Mouse (Mus musculus) lung, embryonic 15.5 days (tissue): Measurements from ENCODE around the gene Ormdl1. TPM values are rescaled to one million over a fixed set of nuclear protein-coding genes. Genes with fewer than 3 reads are reported as not detected.
"Not testable (repeated sequence)": the region's sequence is repeated elsewhere in the genome, so short reads cannot be mapped to it uniquely, and the experiment has no call there.

ENCODE experiments used
- ATAC-seq: fragments of 200-750 bp; cut with Nextera tagmentation; 2 replicates; pipeline ENCODE4 v1.8.0; 2017; ENCODE audit warnings: moderate number of reproducible peaks, borderline replicate concordance; ENCODE audit not compliant: low FRiP score, low TSS enrichment; ENCODE audit errors: extremely low read depth
- H3K27ac ChIP-seq: fragments of 300-500 bp; sonication (generic); 2 replicates; pipeline ENCODE4 v1.5.1; 2015; ENCODE audit warnings: moderate library complexity, mild to moderate bottlenecking, inconsistent platforms
- H3K27me3 ChIP-seq: fragments of 300-500 bp; sonication (generic); 2 replicates; pipeline ENCODE4 v1.6.1; 2015; ENCODE audit warnings: inconsistent platforms
- H3K36me3 ChIP-seq: fragments of 300-500 bp; sonication (generic); 2 replicates; pipeline ENCODE4 v1.6.1; 2015; ENCODE audit warnings: inconsistent platforms
- H3K4me1 ChIP-seq: fragments of 300-500 bp; sonication (generic); 2 replicates; pipeline ENCODE4 v1.6.1; 2015; ENCODE audit warnings: inconsistent platforms
- H3K4me2 ChIP-seq: fragments of 300-500 bp; sonication (generic); 2 replicates; pipeline ENCODE4 v1.6.1; 2015; ENCODE audit warnings: inconsistent platforms, mild to moderate bottlenecking, moderate library complexity
- H3K4me3 ChIP-seq: fragments of 300-500 bp; sonication (generic); 2 replicates; pipeline ENCODE4 v1.5.1; 2015; ENCODE audit warnings: mild to moderate bottlenecking, inconsistent platforms
- H3K9ac ChIP-seq: fragments of 300-500 bp; sonication (generic); 2 replicates; pipeline ENCODE4 v1.6.1; 2015; ENCODE audit warnings: inconsistent platforms
- H3K9me3 ChIP-seq: fragments of 300-500 bp; sonication (generic); 2 replicates; pipeline ENCODE4 v1.6.1; 2016; ENCODE audit warnings: inconsistent platforms
- WGBS: fragments of 180-500 bp; shearing (Covaris S2); methylation state at CpG from one replicate; pipeline ENCODE4 v1.1.7; 2015; 5-methylcytosine and 5-hydroxymethylcytosine counted together
- polyA plus RNA-seq: library from polyadenylated mRNA; unstranded; fragments of >200 nt; fragmentation: Nextera tagmentation; extraction: Ambion mirVana; gene quantifications from 2 replicates; pipeline ENCODE4 v1.2.1, GENCODE M21; 2015

The Ormdl1 gene
- 39.7 and 42.0 TPM in 2 replicates for polyA plus RNA-seq

DNA sequence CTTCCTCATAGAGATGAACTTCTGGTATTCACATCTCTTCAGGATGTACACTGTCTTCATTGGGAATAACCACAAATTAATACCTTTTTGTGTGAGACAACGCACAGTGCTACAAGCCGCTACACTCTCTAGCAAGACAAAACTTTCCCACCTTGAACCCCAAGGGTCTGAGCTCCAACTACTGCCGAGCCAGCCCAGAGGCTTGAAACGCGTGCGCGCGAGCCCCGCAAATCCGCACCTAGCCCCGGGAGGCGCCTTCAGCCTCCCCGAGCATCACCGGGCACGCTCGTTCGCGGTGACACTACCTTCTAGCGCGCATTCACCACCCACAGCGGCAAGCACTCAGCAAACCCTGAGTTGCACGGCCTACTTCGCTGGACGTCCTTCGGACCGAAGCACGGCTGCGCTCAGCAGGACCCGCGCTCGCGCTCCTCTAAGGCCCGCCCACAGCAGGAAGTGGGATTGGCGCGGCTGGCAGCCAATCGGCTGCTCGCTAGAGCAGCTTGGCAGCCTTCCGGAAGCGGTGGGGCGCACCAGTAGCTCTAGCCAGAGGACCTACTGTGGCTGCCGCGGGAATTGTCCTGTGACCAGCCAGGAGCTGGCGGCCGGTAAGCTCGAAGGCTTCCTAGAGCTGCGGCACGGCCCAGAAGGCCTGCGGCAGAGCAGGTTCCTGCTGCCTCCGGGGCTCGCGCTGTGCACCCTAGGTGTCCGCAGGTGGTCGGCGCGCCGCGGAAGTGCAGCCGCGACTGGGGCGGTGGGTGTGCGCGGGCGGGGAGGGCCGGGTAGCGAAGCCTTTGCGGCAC, at the start of gene Ormdl1, which contains the start of the genes Pms1 and Gm28778:
TSS of gene Ormdl1 (plus strand) at position 515 of the 803 bp plus-strand sequence.
TSS of gene Pms1 (minus strand) at position 438 of the 803 bp plus-strand sequence.
TSS of gene Gm28778 (plus strand) at position 531 of the 803 bp plus-strand sequence.
- Histone ChIP-seq H3K9me3 (no peaks in the 10 kb centered on the region), H3K27me3 (no peaks in the 10 kb centered on the region), H3K36me3 (0 out of 2 replicates have a peak, but pooled peaks cover 3% of the 10 kb centered on the region), H3K4me2 (peak within 1 kb of the TSS; percentile 80), H3K9ac (peak within 1 kb of the TSS; percentile 79), H3K27ac (peak within 1 kb of the TSS; percentile 91), H3K4me1 (peaks cover 6% of the 10 kb centered on the region; the same call in 1 of the 2 replicates), H3K4me3 (peak within 1 kb of the TSS; percentile 80)
- WGBS: under 1% methylated on average over 66 of the region's 66 CpGs
- ATAC-seq: peak; percentile 100

GRCm38 (mm10) chr1:53264958-53265612, 31.8 kb upstream of the Ormdl1 start:
- H3K27me3 ChIP-seq, H3K4me1 ChIP-seq, H3K9me3 ChIP-seq, H3K4me2 ChIP-seq, H3K9ac ChIP-seq, ATAC-seq, H3K36me3 ChIP-seq, H3K4me3 ChIP-seq, H3K27ac ChIP-seq: not testable (repeated sequence)

DNA sequence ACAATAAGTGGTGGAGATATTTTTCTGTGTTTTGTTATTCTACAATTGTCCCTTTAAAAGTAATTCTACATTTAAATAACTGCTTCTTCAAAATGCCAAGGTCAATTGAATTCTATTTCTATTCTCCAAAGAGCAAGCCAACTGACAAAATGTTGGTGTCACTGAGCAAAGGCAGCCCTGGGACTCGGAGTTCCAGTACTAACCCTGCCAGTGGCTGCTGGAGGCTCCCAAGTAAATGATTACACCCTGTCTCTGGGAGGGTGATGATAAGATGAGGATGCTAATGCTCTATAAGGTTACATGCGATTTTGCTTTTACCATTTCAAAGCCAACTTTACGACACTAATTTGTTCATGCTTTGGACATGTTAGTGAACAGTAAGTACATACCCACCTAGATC, 27.0 kb upstream of the Ormdl1 start:
- Histone ChIP-seq H3K9me3 (no peaks in the 10 kb centered on the region), H3K36me3 (peaks cover 5% of the 10 kb centered on the region), H3K4me2 (no peak overlapping the region), H3K27ac (no peak overlapping the region), H3K27me3 (no peaks in the 10 kb centered on the region), H3K4me1 (no peaks in the 10 kb centered on the region), H3K4me3 (no peak overlapping the region), H3K9ac (no peak overlapping the region)
- no peak for ATAC-seq
- WGBS: 70% methylated on average over 3 of the region's 3 CpGs

DNA sequence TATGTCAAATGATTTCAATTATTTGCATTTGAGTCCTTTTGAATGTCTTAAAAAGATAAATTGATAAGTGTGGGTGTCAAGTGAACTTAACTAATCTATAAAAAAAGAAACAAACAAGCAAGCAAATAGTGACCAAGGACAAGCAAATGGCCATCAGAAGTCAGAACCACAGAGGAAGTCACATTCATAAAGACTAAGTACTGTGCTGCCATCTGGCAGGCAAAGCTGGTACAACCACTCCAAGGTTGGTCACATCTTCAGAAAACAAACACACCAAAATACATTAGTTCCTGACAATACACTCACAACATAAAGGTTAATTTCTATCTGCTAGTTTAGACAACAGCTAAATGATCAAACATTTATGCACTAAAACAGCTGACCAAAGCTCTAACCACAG, 24.2 kb upstream of the Ormdl1 start:
- Histone ChIP-seq H3K4me2 (no peak overlapping the region), H3K36me3 (no peaks in the 10 kb centered on the region), H3K27me3 (no peaks in the 10 kb centered on the region), H3K9me3 (no peaks in the 10 kb centered on the region), H3K9ac (no peak overlapping the region), H3K27ac (no peak overlapping the region), H3K4me1 (no peaks in the 10 kb centered on the region), H3K4me3 (no peak overlapping the region)
- no peak for ATAC-seq

GRCm38 (mm10) chr1:53291197-53291596, 5.7 kb upstream of the Ormdl1 start:
- 65% methylated on average over 3 of the region's 3 CpGs for WGBS
- H3K4me2 ChIP-seq: no peak overlapping the region
- no peaks in the 10 kb centered on the region for H3K36me3 ChIP-seq
- H3K9ac ChIP-seq: no peak overlapping the region
- no peak overlapping the region for H3K27ac ChIP-seq
- ATAC-seq: no peak
- H3K4me3 ChIP-seq: no peak overlapping the region
- H3K9me3 ChIP-seq: no peaks in the 10 kb centered on the region
- H3K4me1 ChIP-seq: 0 out of 2 replicates have a peak, but pooled peaks cover 3% of the 10 kb centered on the region
- H3K27me3 ChIP-seq: no peaks in the 10 kb centered on the region

- Histone ChIP-seq H3K27me3 (no peaks in the 10 kb centered on the region), H3K9me3 (no peaks in the 10 kb centered on the region), H3K4me1 (peaks cover 6% of the 10 kb centered on the region; the same call in 1 of the 2 replicates), H3K4me2 (no peak overlapping the region), H3K9ac (no peak overlapping the region), H3K27ac (no peak overlapping the region), H3K4me3 (no peak overlapping the region), H3K36me3 (0 out of 2 replicates have a peak, but pooled peaks cover 3% of the 10 kb centered on the region)
- WGBS: 82% methylated on average over 4 of the region's 4 CpGs
- no peak for ATAC-seq
These were observed 3.6 kb downstream of the Ormdl1 start for GRCm38 (mm10) chr1:53300506-53300905.

DNA sequence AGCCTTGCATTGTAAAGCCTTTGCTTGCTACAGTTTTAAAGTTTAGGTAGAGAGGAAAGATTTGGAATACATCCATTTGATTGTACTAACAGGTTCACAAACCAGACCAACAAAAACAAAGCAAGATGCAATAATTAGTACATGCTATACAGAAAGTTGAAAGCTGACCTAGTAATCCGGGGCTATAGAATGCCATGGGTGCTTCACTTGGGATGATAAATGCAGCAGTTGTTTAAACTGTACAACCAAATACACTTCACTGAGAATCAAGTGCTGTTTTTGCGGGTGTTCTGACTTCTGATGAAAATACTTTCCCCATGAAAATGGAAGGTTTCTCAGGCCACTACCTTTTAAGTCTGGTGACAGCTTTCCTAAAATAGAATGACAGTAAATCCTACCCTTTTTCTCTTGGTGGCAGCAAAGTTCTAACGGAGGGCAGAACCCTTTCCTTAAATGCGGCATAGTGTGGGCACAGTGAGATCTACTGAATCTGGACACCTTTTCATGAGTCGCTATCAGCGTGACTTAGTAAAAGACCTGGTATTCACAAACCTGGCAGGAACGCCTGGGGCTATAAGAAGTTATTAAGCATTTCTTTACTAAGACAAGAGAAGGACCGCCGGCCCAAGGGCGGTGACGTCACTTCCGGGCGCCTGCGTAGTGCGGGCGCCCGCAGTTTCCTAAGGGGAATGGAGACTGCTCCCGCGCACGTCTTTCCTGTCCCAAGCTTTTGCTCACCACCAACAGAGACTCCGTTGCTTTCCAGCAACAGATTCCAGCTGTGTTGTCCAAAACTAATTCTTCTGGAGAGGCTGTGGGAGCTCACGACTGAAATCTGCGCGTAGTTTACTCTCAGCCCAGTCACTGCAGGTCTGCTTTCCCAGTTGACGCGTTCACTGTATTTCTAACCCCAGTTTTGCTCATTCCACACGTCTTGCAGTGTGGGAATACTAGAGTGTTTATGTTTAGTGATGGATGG, 16.4 kb downstream of the Ormdl1 start, which contains the start of gene Osgepl1:
TSS of gene Osgepl1 (plus strand) at position 636 of the 979 bp plus-strand sequence.
- no peaks in the 10 kb centered on the region for H3K9me3 ChIP-seq

DNA sequence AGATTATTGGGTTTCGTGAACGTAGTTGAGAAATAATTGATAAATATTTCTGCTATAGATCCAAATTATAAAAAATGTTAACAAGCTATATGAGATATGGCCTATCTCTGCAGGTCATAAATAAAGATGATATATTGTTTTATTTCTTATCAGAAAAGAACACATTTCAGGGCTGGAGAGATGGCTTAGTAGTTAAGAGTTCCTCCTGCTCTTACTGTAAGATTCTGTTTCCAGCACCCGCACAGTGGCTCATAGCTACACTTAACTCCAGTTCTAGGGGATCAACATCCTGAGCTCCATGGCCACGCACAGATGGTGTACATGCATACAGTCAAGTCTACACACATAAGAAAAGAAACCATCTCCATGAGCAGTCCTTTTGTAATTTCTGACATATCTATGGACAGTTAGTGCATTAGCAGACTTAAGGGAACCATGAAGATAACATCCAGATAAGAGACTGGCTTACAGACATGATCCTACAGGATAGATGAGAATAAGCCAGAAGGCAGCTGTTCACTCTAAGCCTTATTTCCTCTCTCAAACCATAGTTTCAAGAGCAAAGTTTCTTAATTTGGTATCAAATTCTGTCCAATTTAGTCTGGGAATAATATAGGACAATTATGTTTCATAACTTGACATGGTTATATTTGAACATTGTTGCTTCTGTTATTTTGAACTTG, 24.9 kb downstream of the Ormdl1 start:
- H3K9ac ChIP-seq: no peak overlapping the region
- WGBS: 95% methylated on average over 4 of the region's 4 CpGs
- H3K27me3 ChIP-seq: no peaks in the 10 kb centered on the region
- no peaks in the 10 kb centered on the region for H3K4me1 ChIP-seq
- H3K4me3 ChIP-seq: no peak overlapping the region
- H3K36me3 ChIP-seq: peaks cover 9% of the 10 kb centered on the region; the same call in 1 of the 2 replicates
- H3K4me2 ChIP-seq: no peak overlapping the region
- H3K9me3 ChIP-seq: no peaks in the 10 kb centered on the region
- no peak overlapping the region for H3K27ac ChIP-seq
- ATAC-seq: no peak

More for the DNA sequence above, 16.4 kb downstream of the Ormdl1 start, which contains the start of gene Osgepl1:
- Histone ChIP-seq H3K9ac (peak within 1 kb of the TSS; percentile 77), H3K4me3 (peak within 1 kb of the TSS; percentile 71), H3K4me2 (peak within 1 kb of the TSS; percentile 68), H3K27me3 (no peaks in the 10 kb centered on the region), H3K4me1 (0 out of 2 replicates have a peak, but pooled peaks cover 4% of the 10 kb centered on the region), H3K36me3 (peaks cover 6% of the 10 kb centered on the region; the same call in 1 of the 2 replicates), H3K27ac (peak within 1 kb of the TSS; percentile 91)
- 2% methylated on average over 27 of the region's 27 CpGs for WGBS
- peak; percentile 97; the same call in 1 of the 2 replicates for ATAC-seq

GRCm38 (mm10) chr1:53323254-53323653, 26.4 kb downstream of the Ormdl1 start:
- Histone ChIP-seq H3K9ac (no peak overlapping the region), H3K4me2 (no peak overlapping the region), H3K36me3 (0 out of 2 replicates have a peak, but pooled peaks cover 3% of the 10 kb centered on the region), H3K4me1 (no peaks in the 10 kb centered on the region), H3K27me3 (no peaks in the 10 kb centered on the region), H3K4me3 (no peak overlapping the region), H3K27ac (no peak overlapping the region), H3K9me3 (no peaks in the 10 kb centered on the region)
- WGBS: 89% methylated on average over 5 of the region's 5 CpGs
- ATAC-seq: no peak

DNA sequence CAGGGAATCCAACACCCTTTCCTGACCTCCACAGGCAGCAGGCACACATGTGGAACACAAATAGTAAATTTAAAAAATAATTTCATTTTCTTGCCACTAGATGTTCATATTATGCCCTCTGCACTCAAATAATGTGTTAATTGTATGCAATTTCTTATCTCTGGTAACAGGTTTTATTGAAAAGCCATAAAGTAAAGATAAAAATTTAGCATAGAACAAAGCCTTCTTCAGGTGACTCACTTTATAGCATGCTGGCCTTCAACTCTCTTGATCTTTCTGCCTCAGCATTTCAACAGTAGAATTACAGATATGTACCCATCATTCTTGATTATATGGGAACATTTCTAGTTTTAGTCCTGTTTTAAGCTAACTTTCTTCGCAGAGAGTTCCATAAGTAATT, 27.4 kb downstream of the Ormdl1 start:
- H3K9ac ChIP-seq: no peak overlapping the region
- no peaks in the 10 kb centered on the region for H3K36me3 ChIP-seq
- H3K4me3 ChIP-seq: no peak overlapping the region
- no peak overlapping the region for H3K27ac ChIP-seq
- 96% methylated on average over 1 of the region's 1 CpGs for WGBS
- no peak for ATAC-seq
- H3K27me3 ChIP-seq: no peaks in the 10 kb centered on the region
- no peaks in the 10 kb centered on the region for H3K4me1 ChIP-seq
- no peaks in the 10 kb centered on the region for H3K9me3 ChIP-seq
- no peak overlapping the region for H3K4me2 ChIP-seq
